Comparison of ENCODE assay signal across 25 mouse cellular contexts in the genomic region with DNA sequence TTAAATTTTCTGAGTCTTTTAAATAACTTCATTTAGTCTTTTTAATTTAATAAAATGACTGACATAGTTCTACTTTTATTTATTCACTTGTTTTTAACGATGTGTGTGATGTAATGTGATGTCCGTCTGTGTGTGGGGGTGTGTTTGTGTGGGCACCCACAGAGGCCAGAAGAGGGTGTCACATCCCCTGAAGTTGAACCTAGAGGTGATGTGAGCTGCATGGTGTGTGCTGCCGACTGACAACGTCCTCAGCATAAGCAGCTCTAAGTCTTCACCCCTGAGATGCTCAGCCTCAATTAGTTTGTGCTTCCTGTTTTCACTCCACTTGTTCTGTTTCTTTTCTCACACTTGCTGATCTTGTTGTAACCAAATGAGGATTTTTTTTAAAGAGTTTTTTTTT.
A peak's percentile ranks its signal among the peaks of the same experiment; 100 is the strongest.
DNase-seq lines count a peak whose midpoint lies in the region; ATAC-seq and TF ChIP-seq lines count a peak whose summit lies in the region.
"Had no signal": no experiment of that assay in that cellular context is flagged by ENCODE, and none has a peak within 500 bp of the region (broad histone marks: within the 10 kb centered on the region; RNA-seq: fewer than 3 reads in every experiment).

No protein-coding gene starts in this region.

- peaks cover 2% of the 10 kb centered on the region; the same call in 1 of the 2 replicates for H3K4me1 ChIP-seq in spleen, adult 2 months (ENCODE audit: control insufficient read depth, insufficient read depth, insufficient read length)
- 0 out of 4 replicates have a peak, but pooled peaks cover 2 to 5% of the 10 kb centered on the region in 2 experiments for H3K4me1 ChIP-seq in CH12.LX (ENCODE audit: control insufficient read depth in 1 of 2, insufficient read depth in 2 of 2)
- no peaks in the 10 kb centered on the region for H3K4me1 ChIP-seq in forebrain, embryonic 16.5 days (replicated peaks; ENCODE audit: control insufficient read depth, insufficient read depth, low read length)
- H3K4me1 ChIP-seq: embryonic facial prominence, embryonic 10.5 days; forebrain, embryonic 12.5 days; forebrain, embryonic 15.5 days; hindbrain, embryonic 12.5 days; hindbrain, embryonic 15.5 days had no signal

- no peaks in the 10 kb centered on the region for H3K9me3 ChIP-seq in CH12.LX (replicated peaks; ENCODE audit: low read length)
- H3K9me3 ChIP-seq in forebrain, embryonic 16.5 days (ENCODE audit: control insufficient read depth, low read length), result no peaks in the 10 kb centered on the region
- H3K9me3 ChIP-seq: embryonic facial prominence, embryonic 10.5 days; embryonic facial prominence, embryonic 13.5 days; forebrain, embryonic 12.5 days; forebrain, embryonic 15.5 days; hindbrain, embryonic 12.5 days; hindbrain, embryonic 15.5 days had no signal

- dilution Hi-C loops in CH12.LX (cut with MboI; ENCODE audit: extremely low pct_ligation_motif_present, extremely low pct_unique_long_range_greater_than_20kb, low sequenced_read_pairs), result no loop called here

- no peak for TF ChIP-seq POLR2A in spleen, adult 2 months (IDR thresholded peaks at IDR 0.05; ENCODE audit: low read depth, low read length)
- no peak for TF ChIP-seq POLR2A in CH12.LX (IDR thresholded peaks at IDR 0.05; ENCODE audit: low read depth, low read length)

- H3K27me3 ChIP-seq in spleen, adult 2 months (ENCODE audit: control insufficient read depth, insufficient read depth, low read length), result no peaks in the 10 kb centered on the region
- H3K27me3 ChIP-seq in CH12.LX (replicated peaks), result no peaks in the 10 kb centered on the region
- H3K27me3 ChIP-seq in splenic B cell, adult 2 months (ENCODE audit: control insufficient read depth, insufficient read depth, low read length, poor library complexity, severe bottlenecking), result no peaks in the 10 kb centered on the region
- no peaks in the 10 kb centered on the region for H3K27me3 ChIP-seq in forebrain, embryonic 16.5 days (replicated peaks; ENCODE audit: control insufficient read depth, insufficient read depth, low read length)
- H3K27me3 ChIP-seq: embryonic facial prominence, embryonic 13.5 days; forebrain, embryonic 12.5 days; forebrain, embryonic 15.5 days; hindbrain, embryonic 12.5 days; hindbrain, embryonic 15.5 days had no signal

- no peak overlapping the region for H3K4me2 ChIP-seq in CH12.LX (ENCODE audit: insufficient read depth, low read depth, poor library complexity, severe bottlenecking)
- no peak overlapping the region for H3K4me2 ChIP-seq in forebrain, embryonic 16.5 days (ENCODE audit: low read length)
- H3K4me2 ChIP-seq: embryonic facial prominence, embryonic 13.5 days; forebrain, embryonic 12.5 days; forebrain, embryonic 15.5 days; heart, embryonic 11.5 days; hindbrain, embryonic 12.5 days; hindbrain, embryonic 15.5 days had no signal

- peak; percentile 32; the same call in 1 of the 2 replicates for TF ChIP-seq CTCF in spleen, adult 2 months (IDR thresholded peaks at IDR 0.05; ENCODE audit: extremely low read depth, insufficient read depth, insufficient read length, insufficient replicate concordance)
- TF ChIP-seq CTCF in CH12.LX (conservative IDR thresholded peaks at IDR 0.05 in 1 of 2, IDR thresholded peaks at IDR 0.05 in 1 of 2; ENCODE audit: low read depth in 2 of 2, low read length in 2 of 2), result peak in 1 of 2 experiments; percentile 53; a peak in 2 of 4 replicates

- in situ Hi-C loops in CH12.LX (cut with MboI; ENCODE audit: low pct_ligation_motif_present, low pct_unique_long_range_greater_than_20kb, low sequenced_read_pairs), result no loop called here

- H3K4me3 ChIP-seq in spleen, adult 2 months (ENCODE audit: extremely low read depth, insufficient read depth, insufficient read length), result no peak overlapping the region
- H3K4me3 ChIP-seq in CH12.LX (replicated peaks in 1 of 3; ENCODE audit: low read depth in 2 of 3, low read length in 2 of 3, poor library complexity in 1 of 3), result no peak overlapping the region
- no peak overlapping the region for H3K4me3 ChIP-seq in forebrain, embryonic 16.5 days (replicated peaks; ENCODE audit: low read length)
- H3K4me3 ChIP-seq: embryonic facial prominence, embryonic 10.5 days; embryonic facial prominence, embryonic 13.5 days; erythroblast, embryonic 14.5 days; forebrain, embryonic 12.5 days; forebrain, embryonic 15.5 days; hindbrain, embryonic 12.5 days; hindbrain, embryonic 15.5 days had no signal

- no peaks in the 10 kb centered on the region for H3K36me3 ChIP-seq in spleen, adult 2 months (ENCODE audit: control insufficient read depth, insufficient read depth, low read length)
- no peaks in the 10 kb centered on the region for H3K36me3 ChIP-seq in CH12.LX (replicated peaks in 1 of 2; ENCODE audit: control insufficient read depth in 1 of 2, insufficient read depth in 1 of 2, low read length in 1 of 2)
- peaks cover 5% of the 10 kb centered on the region; the same call in 1 of the 2 replicates for H3K36me3 ChIP-seq in splenic B cell, adult 2 months (ENCODE audit: control insufficient read depth, insufficient read depth, low read length, poor library complexity, severe bottlenecking)
- H3K36me3 ChIP-seq in forebrain, embryonic 16.5 days (ENCODE audit: control insufficient read depth, insufficient read depth), result no peaks in the 10 kb centered on the region
- H3K36me3 ChIP-seq: embryonic facial prominence, embryonic 10.5 days; embryonic facial prominence, embryonic 13.5 days; forebrain, embryonic 12.5 days; forebrain, embryonic 15.5 days; hindbrain, embryonic 12.5 days; hindbrain, embryonic 15.5 days had no signal

- TF ChIP-seq EP300 in CH12.LX (IDR thresholded peaks at IDR 0.05; ENCODE audit: low read length), result no peak

- no peak overlapping the region for H3K9ac ChIP-seq in CH12.LX (ENCODE audit: insufficient read depth, low read depth)
- H3K9ac ChIP-seq in forebrain, embryonic 16.5 days (replicated peaks; ENCODE audit: low read depth, low read length), result no peak overlapping the region
- H3K9ac ChIP-seq: embryonic facial prominence, embryonic 13.5 days; forebrain, embryonic 12.5 days; forebrain, embryonic 15.5 days; hindbrain, embryonic 12.5 days; hindbrain, embryonic 15.5 days had no signal

- 53% methylated on average over 4 of the region's 4 CpGs for WGBS in spleen, adult 2 months
- WGBS in forebrain, embryonic 16.5 days, result 62% methylated on average over 4 of the region's 4 CpGs

- H3K79me2 ChIP-seq in CH12.LX (replicated peaks; ENCODE audit: control insufficient read depth, extremely low read depth, insufficient read depth, poor library complexity, severe bottlenecking), result no peaks in the 10 kb centered on the region

- 0 out of 2 replicates have a peak, but pooled peaks have one; percentile 18 for ATAC-seq in megakaryocyte, adult 5-6 weeks (ENCODE audit: poor library complexity, severe bottlenecking)
- no peak for ATAC-seq in forebrain, embryonic 16.5 days
- ATAC-seq: activated CD4-positive, CD25-positive, alpha-beta regulatory T cell, adult 4 months; forebrain, embryonic 15.5 days had no signal

- H3K27ac ChIP-seq in spleen, adult 2 months (ENCODE audit: insufficient read depth, low read length), result no peak overlapping the region
- H3K27ac ChIP-seq in CH12.LX (ENCODE audit: insufficient read depth, low read depth), result no peak overlapping the region
- no peak overlapping the region for H3K27ac ChIP-seq in forebrain, embryonic 16.5 days (ENCODE audit: low read length)
- H3K27ac ChIP-seq: embryonic facial prominence, embryonic 10.5 days; embryonic facial prominence, embryonic 13.5 days; forebrain, embryonic 12.5 days; forebrain, embryonic 15.5 days; hindbrain, embryonic 12.5 days; hindbrain, embryonic 15.5 days had no signal

- TF ChIP-seq RAD21 in CH12.LX (IDR thresholded peaks at IDR 0.05; ENCODE audit: low read depth, low read length), result peak; percentile 53

- DNase-seq in spleen, adult 2 months (ENCODE audit: low read depth in 1 of 2, low spot score in 2 of 2), result peak in 1 of 2 experiments; percentile 32
- DNase-seq in spleen, adult 12 weeks (ENCODE audit: low spot score), result no peak
- DNase-seq in CH12.LX (ENCODE audit: extremely low read depth) (no peak), adipocyte (ENCODE audit: low spot score) (no peak)
- DNase-seq in splenic B cell, adult 2 months (ENCODE audit: low read depth, low spot score), result peak; percentile 68
- DNase-seq: adrenal gland, postnatal 10 days; adrenal gland, postnatal 36 days; cerebellum, adult 11 months; cerebellum, adult 2 months; cerebellum, postnatal 10 days; cerebellum, postnatal 36 days; embryo, embryonic 11 days; gastrocnemius, postnatal 10 days; heart, adult 11 months had no signal

TF ChIP-seq in CH12.LX, 34 proteins besides CTCF, POLR2A, EP300 and RAD21:
- TF ChIP-seq USF1 (IDR thresholded peaks at IDR 0.05; ENCODE audit: low read depth, low read length) (no peak), ELF1 (IDR thresholded peaks at IDR 0.05; ENCODE audit: low read depth, low read length) (no peak), POLR2AphosphoS2 (IDR thresholded peaks at IDR 0.05; ENCODE audit: low read depth, low read length) (no peak), USF2 (conservative IDR thresholded peaks at IDR 0.05; ENCODE audit: low read depth, low read length) (no peak), MAZ (IDR thresholded peaks at IDR 0.05; ENCODE audit: low read depth, low read length) (no peak), KAT2A (IDR thresholded peaks at IDR 0.05; ENCODE audit: insufficient replicate concordance, low read length) (no peak), JUND (conservative IDR thresholded peaks at IDR 0.05; ENCODE audit: low read depth, low read length) (no peak), NRF1 (IDR thresholded peaks at IDR 0.05; ENCODE audit: low read depth, low read length) (no peak), TCF12 (IDR thresholded peaks at IDR 0.05; ENCODE audit: low read depth, low read length) (no peak), CHD2 (IDR thresholded peaks at IDR 0.05; ENCODE audit: low read length) (no peak), MAFK (IDR thresholded peaks at IDR 0.05; ENCODE audit: insufficient replicate concordance, low read length) (no peak), ZNF384 (IDR thresholded peaks at IDR 0.05; ENCODE audit: low read depth, low read length) (peak; percentile 53), GABPA (IDR thresholded peaks at IDR 0.05; ENCODE audit: insufficient replicate concordance, low read depth, low read length) (no peak), RCOR1 (conservative IDR thresholded peaks at IDR 0.05; ENCODE audit: low read depth, low read length) (no peak), MYC (IDR thresholded peaks at IDR 0.05; ENCODE audit: low read depth, low read length) (no peak), SMC3 (IDR thresholded peaks at IDR 0.05; ENCODE audit: low read depth, low read length) (peak; percentile 50), PAX5 (IDR thresholded peaks at IDR 0.05; ENCODE audit: low read length) (no peak)
